Mouse (Mus musculus) heart, postnatal 0 days (tissue): Measurements from ENCODE around the gene Gm29427. TPM values are rescaled to one million over a fixed set of nuclear protein-coding genes. Genes with fewer than 3 reads are reported as not detected.
"Not testable (repeated sequence)": the region's sequence is repeated elsewhere in the genome, so short reads cannot be mapped to it uniquely, and the experiment has no call there.

Experiments
- ATAC-seq: fragments of 200-750 bp; cut with Nextera tagmentation; 2 replicates; pipeline ENCODE4 v1.8.0; 2017; ENCODE audit warnings: low read depth, moderate number of reproducible peaks, moderate library complexity; ENCODE audit not compliant: insufficient read depth
- DNase-seq: peaks from one replicate; pipeline ENCODE4 v3.0.0-alpha.2; 2016; ENCODE audit warnings: low spot score
- H3K27ac ChIP-seq: fragments of 300-500 bp; sonication (generic); 2 replicates; pipeline ENCODE4 v1.5.1; 2014; ENCODE audit warnings: low read depth, mild to moderate bottlenecking
- H3K27me3 ChIP-seq: fragments of 300-500 bp; sonication (generic); 2 replicates; pipeline ENCODE4 v1.6.1; 2014; ENCODE audit warnings: low read length, mixed read lengths; ENCODE audit not compliant: control insufficient read depth, insufficient read depth
- H3K36me3 ChIP-seq: fragments of 300-500 bp; sonication (generic); replicated peaks from 2 replicates; pipeline ENCODE4 v1.6.1; 2014; ENCODE audit warnings: low read length, mixed read lengths; ENCODE audit not compliant: control insufficient read depth, insufficient read depth
- H3K4me1 ChIP-seq: fragments of 300-500 bp; sonication (generic); 2 replicates; pipeline ENCODE4 v1.6.1; 2014; ENCODE audit warnings: antibody characterized with exemption; ENCODE audit not compliant: control insufficient read depth, insufficient read depth
- H3K4me2 ChIP-seq: fragments of 300-500 bp; sonication (generic); 2 replicates; pipeline ENCODE4 v1.6.1; 2014; ENCODE audit warnings: low read depth, mild to moderate bottlenecking, low read length, moderate library complexity
- H3K4me3 ChIP-seq: fragments of 300-500 bp; sonication (generic); 2 replicates; pipeline ENCODE4 v1.5.1; 2014; ENCODE audit warnings: low read depth, low read length
- H3K9ac ChIP-seq: fragments of 300-500 bp; sonication (generic); replicated peaks from 2 replicates; pipeline ENCODE4 v1.6.1; 2014; ENCODE audit warnings: low read depth, low read length, mixed read lengths
- H3K9me3 ChIP-seq: fragments of 300-500 bp; sonication (generic); replicated peaks from 2 replicates; pipeline ENCODE4 v1.6.1; 2016; ENCODE audit warnings: low read length; ENCODE audit not compliant: control insufficient read depth
- CTCF ChIP-seq: IDR thresholded peaks from 2 replicates; pipeline ENCODE4 v1.5.1; 2016; ENCODE audit warnings: antibody characterized with exemption, control low read depth, low read depth
- EP300 ChIP-seq: IDR thresholded peaks from 2 replicates; pipeline ENCODE4 v1.6.1; 2016; ENCODE audit warnings: antibody characterized with exemption, low read depth
- WGBS: fragments of 180-500 bp; shearing (Covaris S2); extraction: QIAGEN DNeasy Blood & Tissue Kit; methylation state at CpG from one replicate; pipeline ENCODE4 v1.1.7; 2014; 5-methylcytosine and 5-hydroxymethylcytosine counted together
- polyA plus RNA-seq: library from polyadenylated mRNA; unstranded; fragments of >200 nt; fragmentation: Nextera tagmentation; extraction: Ambion mirVana; gene quantifications from 2 replicates; pipeline ENCODE4 v1.2.1, GENCODE M21; 2015
- total RNA-seq: library from RNA; depleted of rRNA; stranded (reverse); fragments of >200 nt; gene quantifications from 2 replicates; pipeline ENCODE4 v1.2.3, GENCODE M21; 2014; ENCODE audit warnings: low replicate concordance

Gene Gm29427
- total and polyA plus RNA-seq, 2 experiments from 2014 or later, result not detected

- H3K36me3 ChIP-seq, result no peaks in the 10 kb centered on the region
- no peak overlapping the region for H3K4me3 ChIP-seq
- no peaks in the 10 kb centered on the region for H3K9me3 ChIP-seq
- TF ChIP-seq CTCF, result no peak
- TF ChIP-seq EP300, result no peak
- ATAC-seq (no peak), DNase-seq (no peak)
- H3K4me1 ChIP-seq, result no peaks in the 10 kb centered on the region
- no peak overlapping the region for H3K9ac ChIP-seq
- H3K27me3 ChIP-seq, result no peaks in the 10 kb centered on the region
- no peak overlapping the region for H3K27ac ChIP-seq
- 74% methylated on average over 6 of the region's 6 CpGs for WGBS
- H3K4me2 ChIP-seq, result no peak overlapping the region
Observed at GRCm38 (mm10) chr1:130681656-130682413, 33.8 kb downstream of the Gm29427 start.

- no peaks in the 10 kb centered on the region for H3K4me1 ChIP-seq
- no peaks in the 10 kb centered on the region for H3K27me3 ChIP-seq
- 46% methylated on average over 2 of the region's 2 CpGs for WGBS
- no peak overlapping the region for H3K4me2 ChIP-seq
- no peaks in the 10 kb centered on the region for H3K9me3 ChIP-seq
- ATAC-seq, result no peak
- DNase-seq, result no peak
- no peak overlapping the region for H3K9ac ChIP-seq
- H3K4me3 ChIP-seq, result no peak overlapping the region
- H3K27ac ChIP-seq, result no peak overlapping the region
- TF ChIP-seq EP300 (no peak), CTCF (no peak)
- H3K36me3 ChIP-seq, result no peaks in the 10 kb centered on the region
Observed at GRCm38 (mm10) chr1:130681075-130681474, 34.5 kb downstream of the Gm29427 start.

GRCm38 (mm10) chr1:130678551-130678950, 37.0 kb downstream of the Gm29427 start:
- TF ChIP-seq EP300, result no peak
- TF ChIP-seq CTCF, result no peak

GRCm38 (mm10) chr1:130663576-130663975, 52.0 kb downstream of the Gm29427 start:
- DNase-seq, H3K9ac ChIP-seq, H3K4me2 ChIP-seq, H3K4me3 ChIP-seq, H3K27ac ChIP-seq, H3K36me3 ChIP-seq, H3K27me3 ChIP-seq, H3K4me1 ChIP-seq, ATAC-seq, H3K9me3 ChIP-seq: not testable (repeated sequence)
- 76% methylated on average over 5 of the region's 5 CpGs for WGBS

More at GRCm38 (mm10) chr1:130678551-130678950, 37.0 kb downstream of the Gm29427 start:
- WGBS, result 85% methylated on average over 2 of the region's 2 CpGs
- no peak overlapping the region for H3K9ac ChIP-seq
- no peak overlapping the region for H3K4me3 ChIP-seq
- no peaks in the 10 kb centered on the region for H3K27me3 ChIP-seq
- ATAC-seq, result no peak
- no peak for DNase-seq
- no peaks in the 10 kb centered on the region for H3K36me3 ChIP-seq
- H3K4me1 ChIP-seq, result no peaks in the 10 kb centered on the region
- H3K9me3 ChIP-seq, result no peaks in the 10 kb centered on the region
- no peak overlapping the region for H3K27ac ChIP-seq
- H3K4me2 ChIP-seq, result no peak overlapping the region

GRCm38 (mm10) chr1:130661454-130661853, 54.1 kb downstream of the Gm29427 start, which contains the start of gene C4bp:
Gene C4bp, minus strand, starts transcription at chr1:130661632.
- 82% methylated on average over 3 of the region's 3 CpGs for WGBS
- Histone ChIP-seq H3K4me2 (no peak within 1 kb of the TSS), H3K9me3 (no peaks in the 10 kb centered on the region), H3K4me3 (no peak within 1 kb of the TSS), H3K36me3 (no peaks in the 10 kb centered on the region), H3K27me3 (no peaks in the 10 kb centered on the region), H3K27ac (no peak within 1 kb of the TSS), H3K9ac (no peak within 1 kb of the TSS), H3K4me1 (no peaks in the 10 kb centered on the region)
- ATAC-seq (no peak), DNase-seq (no peak)
- no peak for TF ChIP-seq EP300

GRCm38 (mm10) chr1:130659641-130660040, 56.0 kb downstream of the Gm29427 start:
- not testable (repeated sequence) for DNase-seq, H3K4me2 ChIP-seq, H3K27ac ChIP-seq, H3K9me3 ChIP-seq, H3K9ac ChIP-seq, H3K27me3 ChIP-seq, H3K4me3 ChIP-seq, ATAC-seq, H3K36me3 ChIP-seq, H3K4me1 ChIP-seq
- WGBS, result 27% methylated on average over 5 of the region's 5 CpGs
